Mouse (Mus musculus) erythroid progenitor cell, adult 5-6 weeks (primary cell): ENCODE results near the gene Hfm1. TPM values are rescaled to one million over a fixed set of nuclear protein-coding genes. Genes with fewer than 3 reads are reported as not detected.

ENCODE experiments used
- ATAC-seq: replicated peaks from 2 replicates; pipeline ENCODE4 v1.8.0; 2016; ENCODE audit warnings: moderate number of reproducible peaks, mild to moderate bottlenecking, moderate TSS enrichment, inconsistent platforms; ENCODE audit not compliant: poor library complexity, low FRiP score, severe bottlenecking
- total RNA-seq, 2 experiments: library from RNA; stranded (forward) in 1 of 2; stranded (reverse) in 1 of 2; fragments of 150-400 nt in 1 of 2; fragments of 186-747, 209-891 nt in 1 of 2; gene quantifications; 2 replicates each; pipeline versions ENCODE4 v1.2.3 to v1.2.4; 2015 to 2017; ENCODE audit warnings: low replicate concordance in 2 of 2

Gene Hfm1
- total RNA-seq (2015; ENCODE audit: low replicate concordance), result 5.0 TPM in 1 of 2 replicates, not detected in the other
- total RNA-seq (2017; ENCODE audit: low replicate concordance), result not detected in 2 replicates

DNA sequence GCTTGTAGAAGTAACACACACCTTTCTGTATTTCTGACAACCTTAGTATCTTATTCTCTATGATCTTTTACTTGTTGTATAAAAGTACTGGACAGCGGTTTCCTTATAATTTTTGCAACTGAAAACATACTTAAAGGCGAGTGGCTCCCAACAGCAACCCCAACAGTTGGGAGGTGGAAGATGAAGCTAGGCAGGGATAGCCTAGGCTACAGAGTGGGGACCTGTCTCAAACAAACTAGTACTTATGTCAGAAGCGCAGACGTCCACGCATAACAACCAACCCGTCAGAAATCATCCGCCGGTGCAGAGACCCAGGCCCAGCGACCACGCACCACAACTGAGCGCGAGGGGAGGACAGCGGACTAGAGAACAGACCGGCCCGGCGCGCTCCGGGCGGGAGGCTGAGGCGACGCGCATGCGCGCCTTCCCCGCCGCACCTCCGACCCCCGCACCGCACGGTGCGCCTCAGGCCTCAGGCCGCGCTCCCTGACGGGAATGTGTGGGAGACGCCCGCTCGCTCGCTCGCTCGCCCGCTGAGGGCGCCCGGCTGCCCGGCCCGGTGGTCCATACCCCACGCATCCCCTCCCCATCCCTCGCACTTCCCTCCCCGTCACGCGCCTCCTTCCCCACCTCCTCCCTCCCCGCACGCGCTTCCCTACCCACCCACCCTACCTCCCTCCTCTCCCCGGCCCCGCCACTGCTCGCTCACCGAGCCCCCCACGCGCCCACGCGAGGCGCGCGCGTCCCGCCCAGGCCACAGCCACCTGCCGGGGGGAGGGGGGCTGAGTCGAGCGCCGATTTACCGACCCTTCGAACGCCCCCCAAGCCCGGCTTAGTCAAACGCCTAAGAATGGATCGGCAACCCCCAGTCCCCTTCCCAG is at the start of gene Hfm1:
Gene Hfm1, minus strand, starts transcription at position 834 of the 881 bp plus-strand sequence.
- ATAC-seq, result peak; percentile 73

DNA sequence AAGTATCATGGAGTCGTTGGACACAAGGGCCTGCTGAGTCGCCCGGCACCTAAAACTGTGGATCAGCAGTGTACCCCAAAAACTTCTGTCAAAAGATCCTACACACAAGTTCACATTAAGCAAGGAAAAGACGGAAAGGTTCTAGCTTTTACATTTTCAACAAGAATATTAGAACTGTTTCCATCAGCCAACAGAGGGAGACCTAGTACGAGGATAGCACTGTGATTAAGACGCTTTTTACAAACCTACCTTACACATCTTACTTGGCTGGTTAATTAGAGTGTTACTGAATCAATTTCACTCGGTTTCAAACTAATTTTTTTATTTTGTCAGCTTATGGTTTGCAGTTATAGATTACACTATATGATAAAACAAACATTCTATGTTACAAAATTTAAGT is 47.8 kb upstream of the Hfm1 start:
- ATAC-seq, result no peak

DNA sequence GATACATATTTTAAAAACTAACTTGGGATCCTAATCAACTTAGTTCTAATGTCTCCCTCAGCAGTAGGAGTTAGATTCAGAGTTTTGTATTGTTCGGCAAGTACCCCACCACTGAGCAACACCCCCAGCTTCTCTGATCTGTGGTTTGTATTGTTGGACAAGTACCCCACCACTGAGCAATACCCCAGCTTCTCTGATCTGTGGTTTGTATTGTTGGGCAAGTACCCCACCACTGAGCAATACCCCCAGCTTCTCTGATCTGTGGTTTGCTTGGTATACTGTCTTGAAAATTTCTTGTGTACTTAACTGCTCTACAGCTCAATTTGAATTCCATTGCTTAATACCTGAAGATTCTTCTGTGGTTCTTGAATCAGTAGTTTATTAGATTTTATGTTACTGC is 41.5 kb upstream of the Hfm1 start:
- ATAC-seq, result no peak

DNA sequence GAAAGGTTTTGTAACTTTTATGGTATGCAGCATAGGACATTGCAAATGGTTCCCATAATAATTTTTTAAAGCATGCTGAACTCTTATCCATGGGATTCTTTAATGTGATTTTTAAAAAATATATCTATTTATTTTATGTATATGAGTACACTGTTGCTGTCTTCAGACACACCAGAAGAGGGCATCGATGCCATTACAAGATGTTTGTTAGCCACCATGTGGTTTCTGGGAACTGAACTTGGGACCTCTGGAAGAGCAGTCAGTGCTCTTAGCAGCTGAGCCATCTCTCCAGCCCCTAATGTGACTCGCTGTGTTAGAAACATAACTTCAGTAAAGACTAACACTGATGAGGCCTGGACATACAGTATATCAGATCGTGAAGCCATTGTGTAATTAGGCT is 40.3 kb upstream of the Hfm1 start:
- ATAC-seq, result no peak

DNA sequence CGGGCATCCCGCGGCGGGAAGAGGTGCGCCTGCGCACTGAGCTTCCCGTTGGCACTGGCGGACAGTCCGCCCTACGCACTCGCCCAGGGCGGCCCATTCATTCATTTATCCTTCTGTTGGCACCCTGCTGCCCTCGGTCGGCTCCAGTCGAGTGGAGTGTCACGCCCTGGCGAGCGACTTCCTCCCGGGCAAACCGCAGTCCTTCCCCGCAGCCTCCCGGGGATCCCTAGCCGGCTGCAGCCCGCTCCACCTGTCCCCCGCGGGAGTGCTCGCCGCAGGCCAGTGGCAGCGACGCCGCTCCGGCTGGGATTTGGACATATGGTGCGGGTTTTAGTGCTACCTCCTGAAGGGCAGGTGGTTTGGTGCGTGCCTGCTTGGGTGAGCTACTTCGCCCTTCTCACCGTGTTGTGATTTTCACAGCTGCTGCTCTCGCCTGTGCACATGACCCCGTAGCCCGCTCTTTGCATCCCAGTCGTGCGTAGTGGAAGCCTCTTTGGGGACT is 38.4 kb upstream of the Hfm1 start:
- ATAC-seq, result peak; percentile 93

DNA sequence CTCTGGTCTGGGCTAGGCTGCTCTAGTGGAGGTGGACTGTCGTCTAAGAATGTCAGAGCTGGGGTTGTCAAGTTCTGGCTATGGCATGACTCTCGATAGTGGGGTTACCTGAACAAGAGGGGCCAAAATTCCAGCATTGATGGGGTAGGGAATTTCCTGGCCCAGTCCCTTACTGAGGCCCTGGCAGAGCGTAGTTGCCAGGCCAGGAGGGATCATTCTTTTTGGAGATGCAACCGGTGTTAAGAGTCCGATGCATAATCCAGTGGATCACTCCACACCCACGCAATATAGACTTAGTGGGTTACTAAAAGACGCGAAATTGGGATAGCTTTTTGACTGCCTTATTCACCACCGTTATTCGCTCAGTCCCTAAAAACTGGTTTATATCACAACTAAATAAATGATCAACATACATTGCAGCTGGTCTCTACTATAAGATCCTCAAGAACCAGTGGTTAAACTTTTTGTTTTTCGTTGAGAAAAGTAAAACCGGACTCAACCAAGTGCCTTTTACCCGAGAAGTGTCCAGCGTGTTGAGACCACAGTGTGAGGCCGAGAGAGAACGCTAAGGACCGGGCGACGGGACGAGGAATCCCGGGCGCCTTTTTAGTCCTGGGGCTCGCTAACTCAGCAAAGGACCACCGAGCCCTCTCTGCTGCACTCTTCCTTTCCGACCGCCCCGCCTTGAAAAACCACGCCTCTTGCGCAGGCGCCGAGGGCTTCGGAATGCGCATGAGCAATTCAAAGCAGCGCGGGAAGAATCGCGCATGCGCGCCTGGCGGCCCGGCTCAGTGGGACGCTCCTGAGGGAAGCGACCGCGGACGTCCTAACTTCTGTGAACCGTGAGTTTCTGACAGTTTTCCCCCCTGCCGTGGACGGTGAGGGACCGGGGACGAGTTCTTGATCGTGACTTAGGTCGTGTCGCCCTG is 37.7 kb upstream of the Hfm1 start, which contains the start of gene Cdc7:
Gene Cdc7, plus strand, starts transcription at position 739 of the 929 bp plus-strand sequence.
- ATAC-seq, result peak; percentile 87

DNA sequence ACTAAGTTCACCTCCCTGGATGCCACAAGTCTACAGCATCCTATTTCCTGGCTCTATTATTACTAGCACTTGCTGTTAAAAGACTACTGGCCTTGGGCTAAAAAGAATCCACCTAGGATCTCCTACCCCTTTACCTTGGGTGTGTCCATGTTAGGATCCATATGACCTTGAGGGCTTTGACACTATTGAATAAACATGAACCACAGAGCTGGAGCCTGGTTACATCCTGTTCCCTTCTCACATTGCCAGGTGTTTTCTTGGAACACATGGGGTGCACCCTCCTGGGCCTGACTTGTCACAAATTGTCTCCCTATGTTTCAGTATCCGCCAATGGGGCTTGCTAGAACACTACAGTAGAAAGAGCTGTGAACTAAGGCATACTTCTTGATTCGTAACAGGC is 34.3 kb upstream of the Hfm1 start:
- no peak for ATAC-seq

DNA sequence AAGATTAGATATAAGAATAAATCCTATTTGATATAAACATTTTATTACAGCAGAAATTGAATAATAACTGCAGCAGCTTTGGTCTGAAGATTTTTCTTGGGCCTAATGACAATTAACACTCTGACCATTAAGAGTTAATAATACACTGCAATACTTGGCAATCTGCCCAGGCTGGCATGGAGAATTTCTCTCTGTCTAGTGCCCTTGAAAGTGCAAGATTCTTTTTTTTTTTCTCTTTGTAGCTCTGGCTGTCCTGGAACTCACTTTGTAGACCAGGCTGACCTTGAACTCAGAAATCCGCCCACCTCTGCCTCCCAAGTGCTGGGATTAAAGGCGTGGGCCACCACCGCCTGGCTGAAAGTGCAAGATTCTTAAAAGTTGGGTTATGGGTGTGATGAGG is 32.9 kb upstream of the Hfm1 start:
- no peak for ATAC-seq

DNA sequence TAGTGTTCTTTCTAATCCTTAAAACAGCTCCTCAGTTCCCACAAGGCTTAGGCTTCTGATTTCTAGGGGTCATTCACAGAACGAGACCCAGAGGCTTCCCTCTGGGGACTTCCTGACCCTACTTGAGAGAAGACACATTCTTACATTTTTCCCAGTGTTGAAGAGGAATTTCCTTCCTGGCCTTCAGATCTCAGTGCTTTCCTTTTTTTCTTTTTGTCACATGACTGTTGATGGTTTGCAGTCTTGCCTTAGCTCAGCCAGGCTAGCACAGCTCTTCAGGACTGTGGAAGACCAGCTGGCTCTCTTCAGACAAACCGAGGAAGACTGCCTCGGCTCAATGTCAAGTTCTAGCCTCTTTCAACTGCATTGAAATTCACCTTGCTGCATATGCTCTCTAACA is 30.3 kb upstream of the Hfm1 start:
- ATAC-seq, result no peak

DNA sequence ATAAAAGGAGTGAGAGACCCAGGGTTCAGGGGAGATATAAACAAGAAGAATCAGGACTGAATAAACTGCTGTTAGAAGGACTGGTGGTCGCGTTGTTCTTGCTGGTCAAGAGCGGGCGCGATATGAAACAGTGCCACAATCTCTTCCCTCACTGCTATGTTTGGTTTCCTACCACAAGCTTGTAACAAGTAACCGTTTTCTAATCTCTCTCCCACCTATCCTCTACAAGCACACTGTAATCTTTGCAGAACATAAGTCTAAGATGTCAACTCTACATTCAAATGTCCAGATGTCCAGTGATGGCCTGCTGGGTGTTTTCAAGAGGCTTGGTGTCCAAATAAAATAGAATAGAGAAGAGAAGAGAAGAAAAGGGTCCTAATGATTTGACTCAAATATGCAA is 22.6 kb upstream of the Hfm1 start:
- ATAC-seq, result no peak

DNA sequence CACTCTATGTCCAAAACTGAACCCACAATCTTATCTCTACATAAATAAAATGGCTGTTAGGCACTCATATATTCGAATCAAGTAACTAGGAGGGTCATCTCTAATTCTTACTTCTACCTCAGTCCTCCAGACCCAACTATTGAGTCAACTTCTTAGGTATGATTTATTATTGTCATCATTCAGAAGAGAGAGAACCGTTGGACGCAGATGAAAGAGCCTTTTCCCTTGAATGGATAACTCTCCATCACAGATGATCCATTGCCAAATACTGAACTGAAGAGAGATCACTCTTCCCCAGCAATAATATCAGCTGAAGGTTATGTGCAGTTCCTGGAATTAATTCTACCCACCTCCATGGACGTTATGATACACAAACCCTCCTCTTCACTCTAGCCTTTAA is 20.2 kb upstream of the Hfm1 start:
- ATAC-seq, result no peak

DNA sequence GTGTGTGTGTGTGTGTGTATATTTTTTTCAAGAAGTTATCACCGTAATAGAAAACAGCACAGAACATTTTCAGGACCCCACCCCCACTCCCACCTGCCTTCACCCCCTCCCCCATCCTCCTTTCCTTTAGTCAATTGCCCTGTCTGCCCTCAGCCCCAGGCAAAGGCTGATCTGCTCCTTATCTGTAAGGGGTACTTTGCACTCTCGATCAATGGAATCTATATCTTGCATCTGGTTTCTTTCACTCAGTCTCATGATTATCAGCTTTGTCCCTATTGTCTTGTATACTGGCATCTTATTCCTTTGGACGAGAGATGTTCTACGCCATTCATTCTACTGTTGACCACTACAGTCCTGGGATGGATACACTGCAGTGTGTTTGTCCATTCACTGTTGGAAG is 1.9 kb upstream of the Hfm1 start:
- no peak for ATAC-seq

DNA sequence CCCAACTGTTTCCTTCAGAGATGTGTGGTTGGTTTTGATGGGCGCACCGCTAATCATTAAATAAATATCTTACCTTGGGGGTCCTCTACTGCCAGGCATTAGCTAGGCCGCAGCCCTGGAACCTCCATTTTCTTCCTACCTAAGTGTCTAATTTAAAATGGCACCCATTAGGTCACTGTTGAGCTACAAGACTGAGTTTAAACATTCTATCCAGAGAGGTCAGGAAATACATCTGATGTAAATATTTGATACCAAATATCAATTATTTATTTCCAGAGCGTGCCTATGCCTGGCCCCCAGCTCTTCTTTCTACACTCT is 207 bp upstream of the Hfm1 start:
- ATAC-seq, result no peak

DNA sequence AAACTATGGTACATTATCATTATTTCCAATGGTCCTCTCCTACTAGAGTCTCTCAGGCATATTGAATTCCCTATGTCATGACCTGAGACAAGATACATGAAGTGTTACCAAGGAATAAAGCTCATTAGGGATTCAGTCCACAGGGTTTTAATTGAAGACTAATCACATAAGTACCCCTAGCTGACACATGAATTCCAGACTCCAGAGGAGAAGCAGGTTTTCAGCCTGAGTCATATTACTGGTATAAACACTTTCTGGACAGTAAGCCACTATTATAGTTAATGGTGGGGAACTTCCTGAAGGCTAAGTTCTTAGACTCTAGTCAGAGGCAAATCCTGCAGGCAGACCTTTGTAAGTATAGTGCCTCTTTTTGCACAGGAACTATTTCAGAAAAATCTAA is 6.8 kb downstream of the Hfm1 start:
- no peak for ATAC-seq

DNA sequence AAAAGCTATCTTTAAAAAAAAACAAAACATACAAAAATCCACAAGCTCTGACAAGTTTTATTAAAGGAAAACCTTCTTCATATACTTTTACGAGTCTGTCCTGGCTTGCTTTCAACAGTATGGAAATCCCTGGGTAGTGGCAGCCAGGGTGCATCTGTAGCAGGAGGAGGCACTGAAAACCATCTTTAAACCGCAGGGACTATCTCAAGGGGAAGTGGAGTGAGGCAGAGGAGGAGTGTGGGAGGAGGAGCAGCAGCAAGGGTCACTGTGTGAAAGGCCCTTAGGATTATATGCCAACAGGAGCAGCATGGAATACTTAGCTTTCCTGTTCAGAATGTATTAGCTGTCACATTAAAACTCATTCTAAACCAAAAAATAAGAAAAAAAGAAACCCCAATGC is 29.2 kb downstream of the Hfm1 start:
- no peak for ATAC-seq

DNA sequence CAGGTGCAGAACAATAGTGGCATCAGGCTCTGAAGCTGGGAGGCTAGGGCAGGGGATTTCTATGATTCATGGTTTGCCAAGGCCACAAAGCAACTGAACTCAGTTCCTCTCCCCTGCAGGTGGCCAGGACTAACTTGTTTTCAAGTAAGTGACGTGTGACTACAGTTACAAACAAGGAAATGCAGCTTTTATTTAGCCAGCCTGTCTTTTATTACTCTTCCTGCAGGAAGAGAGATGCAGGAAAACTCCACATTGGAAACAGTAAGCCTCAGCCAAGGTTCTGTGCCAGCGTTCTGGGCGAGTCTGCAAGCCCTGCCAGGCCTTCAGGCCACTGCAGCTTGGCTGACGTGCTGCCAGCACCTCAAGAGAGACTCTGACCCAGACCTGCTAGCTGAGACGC is 34.3 kb downstream of the Hfm1 start:
- 0 out of 2 replicates have a peak, but pooled peaks have one; percentile 49 for ATAC-seq

DNA sequence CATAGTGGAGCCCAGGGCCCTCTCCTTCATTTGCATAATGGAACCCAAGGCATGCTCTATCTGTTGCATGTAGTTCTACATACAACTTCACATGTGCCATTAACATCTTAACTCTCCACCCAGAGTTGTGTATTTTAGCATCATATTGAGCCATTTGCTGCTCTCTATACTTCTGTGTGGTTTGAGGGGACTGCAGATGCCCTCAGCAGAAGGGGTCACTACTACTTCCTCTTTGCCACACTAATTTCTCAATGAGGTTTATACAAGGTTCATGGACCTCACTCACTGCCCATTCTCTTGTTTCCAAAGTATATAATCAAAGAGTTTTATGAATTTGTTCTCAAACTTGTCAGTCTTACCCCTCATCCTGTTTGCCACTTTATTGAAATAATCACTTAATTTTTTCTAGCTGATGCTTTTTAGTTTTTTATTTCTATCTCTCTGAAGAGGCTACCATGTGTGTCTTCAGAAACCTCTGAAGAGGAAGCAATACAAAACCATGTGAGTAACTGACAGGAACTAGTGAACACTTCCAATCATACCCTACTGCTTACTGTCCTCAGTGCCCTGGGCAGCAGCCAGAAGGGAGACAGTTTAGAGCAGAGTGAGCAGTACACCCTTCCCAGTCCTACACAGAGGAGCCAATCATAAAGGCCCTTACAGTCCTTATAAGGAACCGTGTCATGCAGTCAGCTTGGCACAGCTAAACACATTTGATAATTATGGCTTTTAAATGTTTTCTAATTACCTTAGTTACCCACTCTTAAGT is 38.6 kb downstream of the Hfm1 start:
- no peak for ATAC-seq

DNA sequence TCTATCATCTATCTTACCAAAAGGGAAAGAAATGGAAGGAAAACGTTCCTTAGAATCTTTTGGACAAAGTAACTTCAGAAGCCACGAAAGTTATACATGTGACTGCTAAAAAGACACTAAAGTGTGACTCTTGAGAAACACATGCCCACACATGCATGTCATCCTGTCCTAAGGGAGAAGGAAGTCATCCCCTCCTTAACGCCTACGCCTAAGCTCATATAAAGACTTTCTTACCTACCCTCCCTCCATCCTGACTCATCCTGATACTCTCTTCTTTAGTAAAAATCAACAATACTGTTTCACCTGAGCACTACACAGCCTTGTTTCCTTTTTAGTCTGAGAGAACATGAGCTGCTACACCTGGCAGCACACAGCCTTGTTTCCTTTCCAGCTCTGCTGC is 40.6 kb downstream of the Hfm1 start:
- ATAC-seq, result no peak

DNA sequence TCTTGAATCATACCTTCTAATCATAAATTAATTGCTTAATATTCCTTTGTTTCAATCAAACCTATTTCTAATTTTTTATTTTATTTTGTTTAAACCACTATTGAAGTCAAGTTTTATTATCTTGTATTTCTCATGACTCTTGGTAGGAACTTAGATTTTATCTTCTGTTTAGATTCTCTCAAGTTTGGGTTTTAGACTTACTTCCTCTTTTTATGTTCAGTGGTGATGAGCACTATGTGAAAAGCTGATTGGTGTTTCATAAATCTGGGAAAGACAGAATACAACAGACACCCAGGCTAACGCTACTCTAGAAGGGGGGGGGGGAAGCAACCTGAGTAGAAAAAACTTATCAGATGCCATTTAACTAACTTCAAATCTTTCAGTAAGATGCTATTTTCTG is 49.7 kb downstream of the Hfm1 start:
- ATAC-seq, result no peak

DNA sequence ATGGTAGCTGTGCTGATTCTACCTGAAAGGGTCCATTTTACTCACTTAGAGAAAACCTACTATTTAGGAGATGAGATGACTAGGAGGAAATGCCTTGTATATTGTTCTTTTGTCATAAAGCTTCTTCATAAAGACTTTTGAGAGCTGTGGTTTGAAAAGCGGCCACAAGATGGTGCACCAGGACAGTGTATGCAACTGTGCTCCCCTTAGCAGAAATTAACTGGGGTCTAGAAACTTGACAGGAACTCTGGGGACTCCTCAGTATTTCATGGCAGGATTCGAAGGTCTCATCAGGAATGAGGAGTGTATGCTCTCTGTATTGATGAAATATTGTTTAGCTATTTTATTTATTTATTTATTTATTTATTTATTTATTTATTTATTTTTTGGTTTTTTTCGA is 65.7 kb downstream of the Hfm1 start:
- ATAC-seq, result no peak
